Mouse (Mus musculus) left cerebral cortex, adult 11 months (tissue): ENCODE data around the gene Ttf1.

Experiments
- DNase-seq: peaks from one replicate; pipeline ENCODE4 v3.0.0; 2022; ENCODE audit warnings: low spot score

Gene Ttf1

DNA sequence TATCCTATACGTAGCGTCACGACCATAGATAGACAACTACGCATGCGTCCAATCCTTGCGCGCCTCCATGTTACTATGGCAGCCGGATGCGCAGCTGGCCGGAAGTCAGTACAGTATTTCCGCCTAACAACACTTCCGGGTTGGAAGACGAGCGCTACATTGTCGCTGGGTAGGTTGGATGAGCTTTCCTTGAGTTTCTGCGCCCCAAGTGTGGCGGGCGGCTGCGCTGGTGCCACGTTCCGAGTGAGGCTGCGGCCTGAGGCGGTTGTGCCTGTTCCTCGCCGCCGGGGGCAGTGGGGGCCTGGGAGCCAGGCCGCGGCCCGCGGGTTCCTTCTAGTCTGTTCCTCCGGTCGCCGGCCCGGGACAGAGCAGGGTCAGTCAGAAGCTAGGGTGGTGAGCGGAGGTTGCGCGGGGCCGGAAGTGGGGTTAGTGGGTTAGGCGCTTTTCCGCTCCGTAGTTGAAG is at the start of gene Ttf1:
TSS of gene Ttf1 (plus strand) at position 128 of the 463 bp plus-strand sequence.
- peak; percentile 88 for DNase-seq

DNA sequence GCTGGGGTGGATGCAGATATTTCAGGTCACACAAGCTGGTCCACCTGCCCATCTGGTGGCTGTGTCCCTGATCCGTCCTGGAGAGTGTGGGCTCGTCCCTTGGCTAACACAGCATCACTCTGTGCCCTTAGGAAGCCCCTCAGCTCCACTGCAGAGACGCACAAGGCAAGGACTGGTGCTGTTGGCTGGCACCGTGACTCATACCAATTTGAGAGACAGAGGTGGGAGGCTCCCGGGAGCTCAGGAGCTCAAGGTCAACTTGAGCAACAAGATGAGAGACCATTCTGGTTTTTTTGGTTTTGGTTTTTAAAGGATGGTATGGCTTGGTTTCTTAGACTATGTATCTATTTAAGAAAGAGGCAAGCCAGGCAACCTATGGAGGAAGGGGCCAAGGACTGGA is 47.5 kb upstream of the Ttf1 start:
- no peak for DNase-seq

DNA sequence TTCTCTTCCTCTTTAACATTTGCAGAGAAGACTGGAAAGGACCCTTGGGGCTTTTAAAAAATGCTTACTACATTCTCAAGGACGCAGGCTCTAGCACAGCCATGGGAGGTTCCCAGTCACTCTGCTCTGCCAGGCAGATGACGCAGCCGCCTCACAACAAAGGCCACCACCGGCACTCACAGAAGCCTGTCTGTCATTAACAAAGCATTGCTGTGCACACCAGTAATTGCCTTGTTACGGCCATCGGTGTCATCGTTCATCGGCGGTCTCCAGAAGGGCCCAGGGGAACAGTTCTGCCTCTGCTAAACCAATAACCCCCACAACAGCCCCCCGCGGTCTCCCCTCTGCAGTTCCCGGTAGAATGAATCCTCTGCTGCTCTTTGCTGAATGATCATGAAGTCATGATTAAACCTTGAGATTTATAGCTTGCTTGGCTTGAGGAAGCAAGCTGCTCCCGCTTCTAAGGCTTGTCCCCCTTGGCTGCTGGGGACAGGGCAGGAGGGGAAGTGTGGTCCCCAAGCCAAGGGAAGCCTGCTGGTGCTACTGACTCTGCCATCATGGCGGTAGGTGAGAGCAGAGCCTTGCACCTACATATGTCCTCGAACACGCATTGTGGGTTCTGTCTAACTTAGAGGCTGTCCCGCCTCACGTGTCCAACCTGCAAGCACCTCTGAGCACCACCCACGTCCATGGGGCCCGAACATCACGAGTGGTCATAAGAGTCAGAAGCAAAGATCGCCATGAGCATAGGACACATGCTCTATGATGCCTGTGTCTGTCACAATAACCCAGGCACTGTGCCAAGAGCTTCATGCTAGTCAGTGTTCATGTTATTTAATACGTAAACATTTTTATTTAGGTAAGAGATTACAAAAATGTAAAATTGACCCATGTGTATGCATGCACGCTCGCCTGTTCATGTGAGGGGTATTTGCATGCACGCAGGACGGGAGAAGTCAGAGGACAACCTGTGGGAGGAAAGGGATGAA is 43.2 kb upstream of the Ttf1 start:
- no peak for DNase-seq

DNA sequence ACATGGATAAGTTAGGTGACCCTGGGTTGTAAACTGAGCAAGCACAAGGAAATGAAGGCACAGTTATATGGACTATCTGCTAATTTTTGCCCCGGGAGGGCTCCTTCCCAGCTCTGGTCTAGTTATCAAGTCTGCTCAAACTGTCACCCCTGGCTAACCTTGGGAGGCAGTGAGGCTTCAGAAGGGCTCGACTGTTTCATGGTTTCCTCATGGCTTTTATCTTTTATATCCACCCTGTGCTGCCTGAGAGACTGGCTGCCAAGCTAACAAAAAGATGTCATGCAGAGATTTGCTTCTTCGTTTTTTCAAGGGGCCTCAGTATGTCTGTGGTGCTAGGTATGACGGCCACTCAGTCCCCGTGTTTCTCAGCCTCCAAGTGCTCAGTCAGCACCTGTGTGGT is 41.4 kb upstream of the Ttf1 start:
- DNase-seq: no peak

DNA sequence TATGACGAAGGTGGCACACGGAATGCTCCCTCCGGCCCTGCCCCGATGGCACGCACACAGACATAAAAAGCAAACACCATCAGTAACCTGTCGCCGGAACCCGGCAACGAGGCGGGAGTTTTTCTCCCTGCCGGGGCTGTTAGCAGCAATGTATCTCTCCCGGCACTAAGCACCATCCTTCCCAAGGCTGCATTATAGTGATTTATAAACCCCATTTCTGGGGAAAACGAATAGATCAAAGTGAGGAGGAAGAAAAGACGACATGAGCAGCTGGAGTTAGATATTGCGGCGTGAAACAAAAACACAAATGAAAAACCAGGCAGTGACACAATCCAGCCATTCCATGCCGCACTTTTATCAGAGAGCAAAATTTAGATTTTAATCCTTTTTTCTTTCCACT is 39.0 kb upstream of the Ttf1 start:
- DNase-seq: no peak

DNA sequence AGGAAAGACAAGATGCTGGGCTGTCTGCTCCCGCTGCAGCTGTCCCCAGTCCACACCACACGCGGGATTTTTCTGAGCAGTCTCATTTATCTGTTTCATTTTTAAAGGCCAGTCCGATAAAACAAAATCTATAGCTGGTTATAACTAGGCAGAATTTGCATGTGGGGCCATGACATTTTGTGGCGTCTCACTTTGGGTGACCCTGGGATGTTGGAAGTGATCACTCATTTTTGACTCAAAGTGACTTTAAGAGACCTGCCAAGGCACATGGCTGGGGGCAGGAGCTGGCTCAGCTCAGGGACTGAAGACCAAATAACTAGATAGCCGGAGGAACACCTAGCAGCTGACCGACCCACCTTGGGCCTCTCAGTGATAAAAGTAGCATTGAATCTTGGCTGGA is 37.1 kb upstream of the Ttf1 start:
- no peak for DNase-seq

DNA sequence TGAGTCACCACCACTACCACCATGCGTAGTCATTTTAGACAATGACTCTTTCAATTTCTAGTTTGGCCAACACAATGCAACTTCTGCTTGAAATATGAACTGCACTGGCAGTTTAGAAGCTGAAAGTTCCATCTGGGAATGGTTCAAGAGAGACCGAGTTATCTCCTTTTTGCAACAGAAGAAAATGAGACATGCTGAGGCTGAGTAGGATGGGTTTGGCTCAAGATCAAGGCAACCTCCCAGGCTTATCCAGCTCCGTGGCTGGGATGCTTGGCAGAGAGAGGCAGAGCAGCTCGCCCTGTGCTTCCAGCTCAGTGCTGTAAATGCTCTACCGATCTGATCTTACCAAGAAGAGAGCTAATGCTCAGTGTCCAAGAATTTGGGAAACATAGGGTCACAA is 34.8 kb upstream of the Ttf1 start:
- DNase-seq: peak; percentile 19

DNA sequence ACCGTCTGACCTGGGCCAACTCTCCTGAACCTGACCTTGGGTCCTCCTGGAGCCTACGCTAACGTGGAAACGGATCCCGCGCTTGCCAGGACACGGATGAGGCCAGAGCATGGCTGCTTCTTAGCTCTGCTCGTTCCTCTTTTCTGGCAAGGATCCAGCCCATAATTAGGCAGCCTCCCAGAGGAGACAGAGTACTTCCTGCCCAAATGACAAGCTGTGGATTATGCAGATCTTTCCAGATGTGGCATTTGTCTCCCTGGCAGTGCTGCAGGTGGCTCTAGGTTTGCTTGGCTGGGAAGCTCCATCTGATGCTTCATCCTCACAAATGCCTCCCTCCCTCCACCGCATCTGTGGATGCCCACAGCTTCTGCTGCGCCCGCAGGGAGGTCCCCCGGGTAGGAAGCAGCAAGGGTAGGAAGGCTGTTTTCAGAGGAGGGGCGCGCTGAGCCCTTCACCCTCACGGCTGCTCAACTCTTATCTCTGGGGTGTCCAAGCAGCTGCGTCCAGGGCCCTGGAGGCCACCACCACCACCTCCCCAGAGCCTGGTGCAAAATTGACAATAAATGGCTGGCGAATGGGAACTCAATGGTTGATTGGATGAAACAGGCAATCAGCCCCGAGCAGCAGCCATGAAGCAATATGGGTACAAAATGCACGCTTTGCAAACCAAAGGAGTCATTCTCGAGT is 29.9 kb upstream of the Ttf1 start:
- no peak for DNase-seq

DNA sequence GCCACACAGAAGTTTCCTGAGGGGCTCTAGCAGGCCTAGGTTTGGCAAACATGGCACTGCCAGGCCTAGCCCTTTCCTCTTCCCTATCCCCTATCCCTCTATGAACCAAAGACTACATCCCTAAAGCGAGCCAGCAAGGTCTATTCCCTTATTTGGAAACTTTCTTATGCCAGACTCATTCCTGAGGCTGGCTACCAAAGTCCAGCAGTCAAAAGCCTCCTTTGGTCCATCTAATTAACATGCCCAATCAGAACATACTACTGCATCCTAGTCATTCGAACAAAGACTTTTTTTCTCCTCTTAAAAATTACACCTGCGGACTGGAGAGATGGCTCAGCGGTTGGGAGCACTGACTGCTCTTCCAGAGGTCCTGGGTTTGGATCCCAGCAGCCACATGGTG is 28.1 kb upstream of the Ttf1 start:
- DNase-seq: no peak

DNA sequence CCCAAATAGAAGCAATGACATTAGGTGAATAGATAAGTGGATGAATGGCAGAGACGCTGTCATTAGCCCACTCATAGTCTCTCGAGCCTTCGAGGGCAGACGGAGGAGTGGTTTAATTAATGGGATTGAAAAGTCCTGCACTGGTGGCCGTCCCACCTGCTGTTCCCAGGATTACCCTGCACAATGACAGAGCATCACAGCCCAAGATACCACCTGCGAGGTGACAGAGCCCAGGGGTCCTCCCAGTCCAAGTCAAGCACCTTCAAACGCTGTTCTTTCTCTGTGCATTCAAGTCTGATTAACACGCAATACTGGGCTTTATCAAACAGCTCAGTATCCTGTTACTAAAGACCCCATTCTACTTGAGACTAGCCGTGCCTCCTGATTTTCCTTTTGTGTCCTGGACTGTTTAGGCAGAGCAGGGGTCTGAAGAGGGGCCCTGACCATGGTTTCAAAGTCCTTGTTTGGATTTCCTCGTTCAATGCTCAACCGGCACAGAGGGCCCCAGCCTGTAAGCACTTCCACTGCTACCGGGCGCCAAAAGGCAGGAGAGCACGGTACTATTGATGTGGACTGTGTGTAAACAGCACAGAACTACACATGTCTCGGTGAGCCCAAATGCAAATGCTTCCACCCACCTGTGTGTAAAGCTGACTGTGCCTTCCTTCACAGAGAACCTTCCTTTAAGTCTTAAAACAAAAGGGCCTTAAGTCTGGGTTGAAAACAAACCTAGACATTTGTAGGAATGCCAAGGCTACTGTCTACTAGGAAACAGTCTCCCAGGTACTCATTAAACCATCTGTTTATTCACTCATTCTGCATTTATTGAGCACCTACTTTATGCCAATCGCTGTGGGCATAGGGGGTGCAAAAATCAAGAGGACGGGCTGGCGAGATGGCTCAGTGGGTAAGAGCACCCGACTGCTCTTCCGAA is 25.3 kb upstream of the Ttf1 start:
- no peak for DNase-seq

DNA sequence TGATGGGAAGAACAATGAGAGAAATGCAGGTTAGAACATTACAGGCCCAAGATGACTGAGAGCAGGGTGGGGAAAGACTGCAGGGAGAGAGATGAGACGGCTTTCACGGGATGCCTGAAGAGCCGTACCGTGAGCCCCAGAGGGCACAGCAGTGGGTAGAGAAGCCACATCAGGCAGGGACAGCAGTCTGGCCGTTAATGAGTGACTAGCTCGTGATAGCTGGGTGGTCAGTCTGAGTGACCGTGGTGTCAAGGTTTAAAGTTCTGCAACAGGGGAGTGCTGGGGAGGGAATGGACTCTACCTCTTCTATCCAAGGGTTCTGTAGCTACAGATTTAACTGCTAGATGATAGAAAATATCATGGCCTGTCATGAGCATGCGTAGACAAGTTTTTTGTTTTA is 24.4 kb upstream of the Ttf1 start:
- no peak for DNase-seq

DNA sequence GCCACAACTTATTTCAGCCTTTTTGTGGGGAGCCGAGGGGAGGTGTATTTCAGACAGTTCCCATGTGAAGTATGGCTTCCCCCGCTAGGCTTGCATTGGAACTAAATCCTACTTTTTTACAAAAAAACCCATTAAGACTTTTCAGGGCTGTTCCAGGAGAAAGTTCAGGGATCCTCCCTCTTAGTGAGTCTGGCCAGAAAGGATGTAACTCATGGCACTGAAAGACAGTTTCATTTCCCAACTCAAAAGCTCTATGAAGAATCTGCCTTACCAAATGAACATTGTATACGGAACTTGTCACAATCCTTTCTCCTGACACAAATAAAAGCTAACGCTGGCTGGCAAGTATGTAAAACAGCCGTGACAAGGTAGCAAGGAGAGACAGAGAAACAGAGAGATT is 20.3 kb upstream of the Ttf1 start:
- DNase-seq: no peak

DNA sequence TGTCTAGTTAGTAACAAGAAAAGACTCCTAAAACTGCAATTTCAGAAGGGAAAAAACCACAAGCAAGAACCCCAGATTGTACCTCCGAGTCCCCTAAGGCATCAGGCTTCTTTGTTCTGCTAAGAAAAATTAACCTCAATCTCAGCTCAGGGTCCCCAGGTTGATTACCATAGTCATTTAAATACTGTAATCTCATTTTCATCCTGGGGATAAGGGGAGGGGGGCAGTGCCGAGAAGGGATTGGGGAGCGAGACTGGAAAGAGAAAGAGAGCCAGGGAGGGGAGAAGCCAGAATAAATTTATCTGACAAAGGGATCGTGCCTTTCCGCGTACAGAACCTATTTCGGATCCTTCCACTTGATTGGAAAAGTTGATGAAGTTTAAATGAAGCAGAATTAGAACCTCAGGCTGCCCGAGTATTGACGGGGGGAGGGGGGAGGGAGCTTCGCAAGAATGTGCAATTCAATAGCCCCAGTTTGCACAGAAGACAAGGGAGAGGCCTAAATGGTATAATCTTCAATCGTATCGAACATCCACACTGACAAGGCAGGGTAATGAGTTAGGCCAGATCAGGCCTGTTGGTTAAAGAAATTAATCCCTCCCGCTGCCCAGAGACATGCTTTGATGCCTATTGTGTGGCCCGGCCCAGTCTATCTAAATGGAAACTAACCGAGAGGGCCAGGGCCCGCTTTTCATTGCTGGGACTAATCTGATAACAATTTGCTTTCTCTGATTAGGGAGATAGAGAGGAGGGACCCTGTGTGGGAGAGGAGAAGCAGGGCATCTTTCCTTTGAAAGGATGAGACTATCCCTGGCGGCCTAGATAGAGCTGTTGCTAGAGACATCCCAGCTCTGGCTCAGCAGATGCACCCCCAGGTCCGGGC is 19.2 kb upstream of the Ttf1 start:
- DNase-seq: no peak

DNA sequence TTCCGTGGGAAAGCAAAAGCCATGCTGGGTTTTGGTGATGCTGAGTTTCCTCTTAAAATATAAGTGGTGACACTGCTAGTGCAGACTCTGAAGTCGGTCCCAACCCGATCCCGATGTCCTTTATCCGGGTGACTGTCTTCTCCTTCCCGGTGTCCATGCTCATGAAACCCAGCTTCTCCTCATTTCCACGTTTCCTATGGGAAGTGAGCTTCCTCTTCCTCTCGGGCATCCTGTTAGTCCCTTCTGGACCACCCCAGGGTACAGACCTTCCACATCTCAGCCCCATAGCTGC is 18.6 kb upstream of the Ttf1 start:
- no peak for DNase-seq

DNA sequence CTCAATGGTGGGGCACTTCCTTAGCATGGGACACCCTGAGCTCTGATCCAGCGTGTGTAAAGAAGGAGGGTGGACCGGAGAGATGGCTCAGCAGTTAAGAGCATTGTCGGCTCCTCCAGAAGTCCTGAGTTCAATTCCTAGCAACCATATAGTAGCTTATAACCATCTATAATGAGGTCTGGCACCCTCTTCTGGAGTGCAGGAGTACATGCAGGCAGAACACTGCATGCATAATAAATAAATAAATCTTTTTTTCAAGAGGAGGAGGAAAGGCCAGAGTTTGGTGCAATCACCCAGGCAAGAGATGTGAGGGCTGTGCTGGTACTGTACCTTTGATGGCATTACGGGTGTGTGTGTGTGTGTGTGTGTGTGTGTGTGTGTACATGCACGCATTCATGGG is 17.9 kb upstream of the Ttf1 start:
- no peak for DNase-seq

DNA sequence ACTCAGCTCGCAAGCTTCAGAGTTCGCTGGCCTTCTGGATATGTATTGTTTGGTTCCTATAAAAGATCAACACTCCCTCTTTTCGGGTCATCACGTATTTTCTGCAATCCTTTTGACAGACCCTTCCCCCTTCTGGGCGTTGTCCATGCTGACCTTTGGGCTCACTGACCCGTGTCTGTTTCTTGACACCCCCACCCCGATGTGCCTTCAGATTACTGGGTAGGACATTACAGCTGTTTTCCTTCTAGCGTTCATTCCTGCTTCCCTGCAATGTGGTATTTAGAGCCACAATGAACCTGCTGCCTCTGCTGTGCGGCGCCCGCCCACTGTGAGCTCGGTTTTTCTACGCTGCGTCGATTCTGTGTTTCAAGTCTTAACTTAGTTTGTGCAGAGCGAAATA is 13.9 kb upstream of the Ttf1 start:
- no peak for DNase-seq

DNA sequence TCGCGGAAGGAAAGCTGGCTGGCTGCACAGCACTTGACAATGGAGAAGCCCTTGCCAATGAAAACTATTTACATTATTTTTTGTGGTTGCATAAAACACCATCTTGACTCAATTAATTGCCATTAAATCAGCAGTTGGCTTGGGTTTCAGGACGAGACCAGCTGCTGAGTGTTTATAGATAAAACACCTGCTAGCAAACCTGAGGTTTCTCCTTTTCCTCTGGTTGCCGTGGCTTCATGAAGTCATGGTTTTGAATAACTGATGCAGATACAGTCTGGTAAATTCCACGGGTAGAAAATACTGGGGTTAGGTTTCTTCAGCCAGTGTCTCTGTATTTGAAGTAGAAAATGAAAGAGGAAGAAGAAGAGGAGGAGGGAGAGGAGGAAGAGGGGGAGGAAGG is 8.1 kb upstream of the Ttf1 start:
- DNase-seq: no peak

DNA sequence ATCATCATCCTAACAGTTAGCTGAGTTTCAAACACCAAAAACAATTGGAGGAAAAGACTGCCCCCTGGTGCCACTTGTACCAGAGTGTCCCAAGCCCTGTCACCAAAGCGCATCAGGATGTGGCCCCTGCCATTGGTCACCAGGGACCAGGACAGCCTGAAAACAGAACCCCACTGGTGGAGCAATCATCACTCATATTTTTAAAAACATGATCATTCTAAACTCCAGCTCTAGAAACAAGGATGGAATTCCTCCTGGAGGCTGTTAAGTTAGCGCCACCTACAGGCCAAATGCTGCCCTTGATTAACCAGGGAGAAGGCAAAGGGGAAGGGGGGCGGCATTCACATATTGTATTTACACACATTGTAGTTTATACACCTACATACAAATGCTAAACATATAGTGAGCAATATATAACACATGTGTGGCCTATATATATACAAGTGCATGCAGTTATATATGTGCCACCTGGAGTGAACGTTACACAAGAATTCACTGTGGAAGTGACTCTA is 7.1 kb upstream of the Ttf1 start:
- no peak for DNase-seq

DNA sequence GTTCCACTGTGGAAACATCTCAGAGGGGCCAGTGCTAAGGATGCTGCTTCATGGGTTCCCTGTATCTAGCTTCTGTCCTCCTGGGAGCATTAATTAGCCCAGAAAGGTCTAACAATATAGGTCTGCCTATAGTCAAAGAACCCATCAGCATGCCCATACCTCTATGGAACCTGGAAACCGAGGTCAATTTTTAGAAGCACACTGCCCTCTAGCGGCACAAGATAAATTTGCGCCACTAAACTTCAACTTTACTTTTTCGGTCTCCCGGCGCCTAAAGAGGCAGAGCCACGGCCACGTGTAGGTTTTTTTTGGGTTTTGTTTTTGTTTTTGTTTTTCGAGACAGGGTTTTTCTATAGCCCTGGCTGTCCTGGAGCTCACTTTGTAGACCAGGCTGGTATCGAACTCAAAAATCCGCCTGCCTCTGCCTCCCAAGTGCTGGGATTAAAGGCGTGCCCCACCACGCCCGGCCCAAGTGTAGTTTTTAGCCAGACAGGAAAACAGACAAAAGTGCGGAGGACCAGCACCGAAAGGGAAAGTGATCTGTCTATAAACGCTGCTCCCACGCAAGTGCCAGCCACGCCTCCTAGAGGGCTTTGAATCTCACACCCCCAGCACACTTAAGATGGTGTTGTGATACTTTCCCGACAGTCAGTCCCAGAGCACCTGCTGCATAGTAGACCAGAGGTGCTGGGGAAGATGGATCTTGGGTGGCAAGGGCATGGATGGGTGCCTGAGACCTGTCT is 6.1 kb upstream of the Ttf1 start:
- DNase-seq: peak; percentile 55

DNA sequence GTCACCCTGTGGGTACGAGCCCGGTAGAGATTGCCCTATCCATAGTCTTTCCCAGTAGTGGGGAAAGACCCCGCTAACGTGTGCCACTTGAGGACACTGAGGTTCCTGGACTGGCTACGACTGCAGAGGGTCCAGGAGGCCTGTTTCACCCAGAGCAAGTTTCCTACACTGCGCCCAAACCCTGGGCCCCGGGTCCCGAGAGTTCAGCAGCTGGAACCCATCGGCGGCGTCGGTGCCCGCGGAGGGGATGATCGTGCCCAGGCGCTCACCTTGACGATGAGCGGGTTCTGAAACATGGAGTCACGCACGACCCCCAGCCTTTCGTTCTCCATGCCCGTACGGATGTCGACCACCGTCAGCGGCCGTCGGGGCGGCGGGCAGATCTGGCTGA is 5.5 kb upstream of the Ttf1 start:
- no peak for DNase-seq

DNA sequence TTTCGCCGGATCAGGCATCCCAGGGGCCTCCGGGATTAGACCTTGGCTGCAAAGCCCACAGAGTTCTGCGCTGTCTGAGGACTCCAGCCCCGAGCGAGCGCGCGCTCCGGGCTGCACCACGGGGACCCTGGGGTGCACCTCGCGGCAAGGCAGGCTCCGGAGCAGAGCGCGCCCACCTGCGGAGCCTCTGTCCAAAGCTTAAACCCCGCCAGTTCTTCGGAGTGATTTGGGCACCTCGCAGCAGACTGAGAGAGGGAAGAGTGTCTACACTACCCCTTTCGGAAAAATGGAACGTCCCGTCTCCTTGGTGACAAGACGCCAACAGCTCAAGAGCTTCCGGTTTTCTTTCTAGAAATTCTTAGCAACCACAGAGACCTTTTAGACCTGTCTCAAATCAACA is 5.1 kb upstream of the Ttf1 start, which contains the start of gene Cfap77:
TSS of gene Cfap77 (minus strand) at position 76 of the 400 bp plus-strand sequence.
- DNase-seq: no peak
